Mouse (Mus musculus) neural tube, embryonic 11.5 days (tissue): ENCODE measurements around the gene Hoxb9. TPM values are rescaled to one million over a fixed set of nuclear protein-coding genes. Genes with fewer than 3 reads are reported as not detected.

Source experiments
- ATAC-seq: fragments of 200-750 bp; cut with Nextera tagmentation; 2 replicates; pipeline ENCODE4 v1.8.0; 2017; ENCODE audit warnings: moderate number of reproducible peaks, mild to moderate bottlenecking, moderate TSS enrichment, moderate library complexity; ENCODE audit not compliant: insufficient read depth, low FRiP score, low TSS enrichment
- DNase-seq: peaks from one replicate; pipeline ENCODE4 v3.0.0-alpha.2; 2015; ENCODE audit warnings: low spot score
- H3K27ac ChIP-seq: fragments of 300-500 bp; sonication (generic); 2 replicates; pipeline ENCODE4 v1.5.1; 2014; ENCODE audit warnings: low read depth, mild to moderate bottlenecking, low read length
- H3K27me3 ChIP-seq: fragments of 300-500 bp; sonication (generic); 2 replicates; pipeline ENCODE4 v1.6.1; 2014; ENCODE audit warnings: mild to moderate bottlenecking, low read length, mixed read lengths; ENCODE audit not compliant: control insufficient read depth, insufficient read depth
- H3K36me3 ChIP-seq: fragments of 300-500 bp; sonication (generic); 2 replicates; pipeline ENCODE4 v1.6.1; 2014; ENCODE audit warnings: mild to moderate bottlenecking, low read length, moderate library complexity, mixed read lengths; ENCODE audit not compliant: control insufficient read depth, insufficient read depth
- H3K4me1 ChIP-seq: fragments of 300-500 bp; sonication (generic); 2 replicates; pipeline ENCODE4 v1.6.1; 2014; ENCODE audit warnings: low read length, mixed read lengths; ENCODE audit not compliant: control insufficient read depth, insufficient read depth
- H3K4me2 ChIP-seq: fragments of 300-500 bp; sonication (generic); 2 replicates; pipeline ENCODE4 v1.6.1; 2014; ENCODE audit warnings: low read depth, mild to moderate bottlenecking, moderate library complexity
- H3K4me3 ChIP-seq: fragments of 300-500 bp; sonication (generic); 2 replicates; pipeline ENCODE4 v1.5.1; 2014; ENCODE audit warnings: low read depth, low read length
- H3K9ac ChIP-seq: fragments of 300-500 bp; sonication (generic); 2 replicates; pipeline ENCODE4 v1.6.1; 2014; ENCODE audit warnings: mild to moderate bottlenecking, low read length
- H3K9me3 ChIP-seq: fragments of 300-500 bp; sonication (generic); 2 replicates; pipeline ENCODE4 v1.6.1; 2016; ENCODE audit warnings: low read length; ENCODE audit not compliant: control insufficient read depth
- WGBS: fragments of 180-500 bp; shearing (Covaris S2); extraction: QIAGEN DNeasy Blood & Tissue Kit; methylation state at CpG from one replicate; pipeline ENCODE4 v1.1.7; 2014; 5-methylcytosine and 5-hydroxymethylcytosine counted together
- polyA plus RNA-seq: library from polyadenylated mRNA; unstranded; fragments of >200 nt; fragmentation: Nextera tagmentation; extraction: Ambion mirVana; gene quantifications from 2 replicates; pipeline ENCODE4 v1.2.1, GENCODE M21; 2014

Hoxb9 gene
- polyA plus RNA-seq, 1 experiment from 2014 or later: 67.9 TPM

DNA sequence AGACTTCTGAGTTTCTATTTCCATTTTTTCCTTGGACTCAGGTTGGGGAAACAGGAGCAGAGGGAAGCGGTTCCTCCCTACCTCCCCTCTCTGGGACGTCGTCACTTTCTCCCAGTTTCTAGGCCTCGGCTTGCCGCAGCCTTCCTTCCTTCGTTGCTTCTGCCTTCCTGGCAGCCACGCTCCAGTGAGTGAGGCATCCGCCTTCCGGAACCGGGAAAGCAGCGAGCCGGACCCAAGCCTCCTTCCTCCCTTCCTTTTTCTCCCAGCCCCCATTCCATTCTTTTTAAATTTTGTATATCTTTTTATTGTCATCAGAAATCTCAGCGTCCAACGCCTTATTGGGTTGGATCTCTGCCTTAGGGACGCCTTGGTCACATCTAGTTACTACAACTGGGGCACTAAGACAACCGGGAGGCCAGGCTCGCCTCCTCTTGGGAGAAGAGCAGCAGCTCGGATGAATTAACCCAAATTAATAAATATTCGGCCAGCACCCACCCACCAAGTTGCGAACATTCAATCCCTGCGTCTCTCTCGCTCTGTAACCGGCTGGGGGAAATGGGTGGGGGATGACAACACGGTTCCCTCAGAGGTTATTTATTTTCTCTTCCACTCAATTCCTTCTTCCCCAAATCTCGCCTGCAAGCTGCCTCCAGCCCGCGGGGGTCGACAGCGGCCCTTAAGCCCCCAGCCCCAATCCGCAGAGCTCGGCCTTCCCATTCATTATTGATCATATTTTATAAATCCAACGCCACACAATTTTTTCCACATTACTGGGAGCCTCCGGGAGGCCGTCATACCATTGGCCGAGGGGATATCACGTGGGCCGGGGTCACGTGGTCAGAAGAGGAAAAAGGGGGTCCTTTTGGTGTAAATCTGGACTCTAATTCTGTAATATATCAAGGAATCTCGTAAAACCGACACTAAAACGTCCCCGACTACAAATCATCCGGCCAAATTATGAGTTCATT lies 14.8 kb downstream of the Hoxb9 start, which contains the start of gene Hoxb7:
Hoxb7 (plus strand) TSS at position 853 of the 968 bp plus-strand sequence.
- peak within 1 kb of the TSS; percentile 100 for H3K9ac ChIP-seq
- peaks cover 20% of the 10 kb centered on the region for H3K4me1 ChIP-seq
- H3K9me3 ChIP-seq: no peaks in the 10 kb centered on the region
- H3K27me3 ChIP-seq: 0 out of 2 replicates have a peak, but pooled peaks cover 3% of the 10 kb centered on the region
- peak; percentile 81 for DNase-seq
- H3K4me2 ChIP-seq: peak within 1 kb of the TSS; percentile 100
- H3K4me3 ChIP-seq: peak within 1 kb of the TSS; percentile 96
- H3K27ac ChIP-seq: peak within 1 kb of the TSS; percentile 100
- WGBS: under 1% methylated on average over 43 of the region's 43 CpGs
- ATAC-seq: peak; percentile 29; the same call in 1 of the 2 replicates
- H3K36me3 ChIP-seq: no peaks in the 10 kb centered on the region

DNA sequence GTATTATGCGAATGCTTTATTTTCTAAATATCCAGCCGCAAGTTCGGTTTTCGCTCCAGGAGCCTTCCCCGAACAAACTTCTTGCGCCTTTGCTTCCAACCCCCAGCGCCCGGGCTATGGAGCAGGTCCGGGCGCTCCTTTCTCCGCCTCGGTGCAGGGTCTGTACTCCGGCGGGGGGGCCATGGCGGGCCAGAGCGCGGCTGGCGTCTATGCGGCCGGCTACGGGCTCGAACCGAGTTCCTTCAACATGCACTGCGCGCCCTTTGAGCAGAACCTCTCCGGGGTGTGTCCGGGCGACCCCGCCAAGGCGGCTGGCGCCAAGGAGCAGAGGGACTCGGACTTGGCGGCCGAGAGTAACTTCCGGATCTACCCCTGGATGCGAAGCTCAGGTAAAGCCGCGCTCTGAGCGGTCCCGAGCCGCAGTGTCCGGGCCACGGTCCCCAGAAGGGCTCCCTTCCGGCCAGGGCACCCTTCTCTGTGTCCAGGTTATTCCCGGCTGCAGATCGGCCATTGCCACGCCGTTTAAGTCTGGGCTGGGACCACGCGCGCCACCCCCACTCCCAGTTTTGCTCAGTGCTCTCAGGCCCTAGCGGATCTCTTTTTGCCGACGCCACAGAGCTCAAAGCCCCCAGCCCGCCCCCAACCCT lies 15.6 kb downstream of the Hoxb9 start:
- Histone ChIP-seq H3K9ac (peak overlapping the region; percentile 100), H3K27ac (peak overlapping the region; percentile 100), H3K36me3 (no peaks in the 10 kb centered on the region), H3K27me3 (no peaks in the 10 kb centered on the region), H3K4me2 (peak overlapping the region; percentile 100), H3K9me3 (no peaks in the 10 kb centered on the region), H3K4me3 (peak overlapping the region; percentile 96), H3K4me1 (peaks cover 18% of the 10 kb centered on the region)
- no peak for DNase-seq
- under 1% methylated on average over 55 of the region's 55 CpGs for WGBS
- peak; percentile 29 for ATAC-seq

DNA sequence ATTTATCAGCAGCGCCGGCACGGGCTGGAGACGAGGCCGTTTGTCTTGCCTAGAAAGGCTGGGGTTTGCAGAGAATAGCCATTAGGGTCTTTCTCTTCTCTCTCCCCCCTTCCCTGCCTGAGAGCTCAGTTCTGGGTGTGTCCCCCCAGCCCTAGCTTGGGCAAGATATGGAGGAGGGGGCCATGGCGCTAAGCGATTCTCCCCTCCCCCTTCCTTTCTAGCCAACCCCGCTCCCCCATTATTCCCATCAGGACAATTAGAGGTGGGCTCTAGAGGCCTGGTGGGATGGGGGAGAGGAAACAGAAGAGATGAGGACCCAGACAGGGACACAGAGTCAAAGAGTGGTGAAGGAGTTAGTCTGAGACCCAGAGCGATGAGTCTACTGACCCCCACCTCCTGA lies 16.2 kb downstream of the Hoxb9 start:
- Histone ChIP-seq H3K36me3 (no peaks in the 10 kb centered on the region), H3K9ac (peak overlapping the region; percentile 100), H3K27ac (peak overlapping the region; percentile 100), H3K9me3 (no peaks in the 10 kb centered on the region), H3K27me3 (no peaks in the 10 kb centered on the region), H3K4me1 (peaks cover 18% of the 10 kb centered on the region), H3K4me2 (peak overlapping the region; percentile 100), H3K4me3 (peak overlapping the region; percentile 96)
- under 1% methylated on average over 9 of the region's 9 CpGs for WGBS
- DNase-seq: no peak
- peak; percentile 22 for ATAC-seq

DNA sequence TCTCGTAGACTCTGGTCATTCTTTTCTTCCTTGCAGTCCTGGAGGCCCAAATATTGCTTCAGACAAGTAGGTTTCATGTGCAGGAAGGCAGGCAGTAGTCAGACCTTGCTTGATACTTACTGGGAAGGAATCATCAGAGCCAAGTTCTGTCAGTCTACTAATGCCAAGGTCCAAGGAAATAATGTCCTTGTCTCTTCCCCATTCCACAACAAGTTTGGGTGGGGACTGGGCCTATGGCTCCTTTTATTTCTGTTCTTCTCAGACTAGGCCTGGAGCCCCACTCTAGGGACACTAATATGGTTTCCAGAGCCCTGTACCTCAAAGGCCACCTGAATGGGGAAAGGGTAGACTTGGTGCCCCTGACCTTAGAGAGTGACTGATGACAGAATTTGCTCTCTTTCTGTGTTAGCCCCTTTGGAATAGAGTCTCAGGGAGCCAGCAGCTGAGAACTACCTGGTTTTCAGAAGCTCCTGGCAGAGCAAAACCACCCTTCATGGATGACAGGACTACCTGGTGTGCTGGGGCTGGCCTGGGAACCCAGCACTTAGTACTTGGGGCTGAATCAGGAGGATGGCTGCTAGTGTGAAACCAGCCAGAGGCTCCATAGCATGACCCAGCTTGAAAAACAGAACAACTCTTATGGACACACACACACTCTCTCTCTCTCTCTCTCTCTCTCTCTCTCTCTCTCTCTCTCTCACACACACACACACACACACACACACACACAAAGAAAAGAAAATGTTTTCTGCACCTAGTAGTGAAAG lies 17.4 kb downstream of the Hoxb9 start:
- Histone ChIP-seq H3K4me3 (peak overlapping the region; percentile 96), H3K4me2 (peak overlapping the region; percentile 100), H3K27me3 (no peaks in the 10 kb centered on the region), H3K36me3 (no peaks in the 10 kb centered on the region), H3K4me1 (peaks cover 18% of the 10 kb centered on the region), H3K9ac (peak overlapping the region; percentile 100), H3K9me3 (no peaks in the 10 kb centered on the region), H3K27ac (peak overlapping the region; percentile 100)
- WGBS: 13% methylated on average over 1 of the region's 1 CpGs
- DNase-seq (no peak), ATAC-seq (no peak)

DNA sequence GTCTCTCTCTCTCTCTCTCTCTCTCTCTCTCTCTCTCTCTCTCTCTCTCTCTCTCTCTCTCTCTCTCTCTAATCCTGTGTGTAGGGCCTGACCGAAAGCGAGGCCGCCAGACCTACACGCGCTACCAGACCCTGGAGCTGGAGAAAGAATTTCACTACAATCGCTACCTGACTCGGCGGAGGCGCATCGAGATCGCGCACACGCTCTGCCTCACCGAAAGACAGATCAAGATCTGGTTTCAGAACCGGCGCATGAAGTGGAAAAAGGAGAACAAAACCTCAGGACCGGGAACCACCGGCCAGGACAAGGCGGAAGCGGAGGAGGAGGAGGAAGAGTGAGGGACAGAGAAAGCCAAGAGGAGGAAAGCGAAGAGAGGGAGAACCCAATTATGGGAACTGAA lies 18.0 kb downstream of the Hoxb9 start:
- WGBS: 9% methylated on average over 21 of the region's 21 CpGs
- Histone ChIP-seq H3K27ac (peak overlapping the region; percentile 100), H3K4me1 (peaks cover 18% of the 10 kb centered on the region)

DNA sequence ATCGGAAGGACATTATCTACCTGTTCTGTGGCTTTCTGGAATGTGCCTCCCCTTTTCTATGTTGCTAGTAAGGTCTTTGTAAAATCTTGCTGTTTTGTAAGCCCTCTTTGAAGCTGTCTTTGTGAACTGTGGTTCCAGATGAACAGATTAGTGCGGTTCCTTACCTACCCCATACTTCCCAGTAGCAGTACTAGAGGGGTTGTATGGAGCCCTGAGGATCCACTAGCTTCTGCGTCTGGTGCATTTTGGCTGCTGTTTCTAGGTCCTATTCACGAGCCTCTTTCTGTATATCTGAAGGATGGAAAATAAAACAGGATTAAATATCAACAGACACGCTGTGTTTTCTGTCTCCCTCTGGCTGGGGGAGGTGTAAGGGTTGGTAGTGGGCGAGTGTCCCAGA lies 18.6 kb downstream of the Hoxb9 start:
- peak overlapping the region; percentile 100 for H3K9ac ChIP-seq
- peak overlapping the region; percentile 96 for H3K4me3 ChIP-seq

More for the DNA sequence above, 18.0 kb downstream of the Hoxb9 start:
- Histone ChIP-seq H3K36me3 (no peaks in the 10 kb centered on the region), H3K4me2 (peak overlapping the region; percentile 100), H3K27me3 (no peaks in the 10 kb centered on the region), H3K9ac (peak overlapping the region; percentile 100), H3K4me3 (peak overlapping the region; percentile 96), H3K9me3 (no peaks in the 10 kb centered on the region)
- ATAC-seq: no peak
- no peak for DNase-seq

DNA sequence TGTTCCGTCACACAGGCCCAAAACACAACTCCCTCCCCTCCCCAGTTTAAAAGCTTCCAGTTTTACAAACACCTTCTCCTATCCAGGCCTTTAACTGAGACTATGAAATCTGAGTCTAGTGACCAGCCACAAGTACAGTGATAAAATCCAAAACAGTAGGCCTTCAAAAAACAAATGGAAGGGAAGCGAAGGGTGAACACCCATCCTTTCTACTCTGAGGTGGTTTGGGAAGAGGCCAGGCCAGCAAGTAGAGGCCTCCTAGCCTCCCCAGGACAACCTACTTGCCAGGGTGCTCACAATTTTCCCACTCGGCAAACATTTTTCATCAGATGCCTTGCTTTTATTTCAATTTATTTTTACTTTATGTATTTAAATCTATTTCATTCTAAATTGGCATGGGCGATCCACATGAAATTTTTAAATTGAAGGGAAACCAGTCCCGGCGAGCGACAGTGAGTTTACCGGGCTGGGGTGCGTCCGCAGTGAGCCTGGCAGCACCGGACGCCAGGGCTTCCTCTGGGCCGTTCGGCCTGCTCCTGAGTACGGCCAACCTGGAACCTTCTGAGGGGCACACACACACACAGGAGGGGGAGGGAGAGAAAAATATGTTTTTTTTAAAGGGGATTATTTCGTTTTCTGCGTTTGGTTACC lies 19.6 kb downstream of the Hoxb9 start:
- no peaks in the 10 kb centered on the region for H3K27me3 ChIP-seq
- 8% methylated on average over 17 of the region's 17 CpGs for WGBS

More for the DNA sequence above, 18.6 kb downstream of the Hoxb9 start:
- WGBS: 21% methylated on average over 6 of the region's 6 CpGs
- H3K9me3 ChIP-seq: no peaks in the 10 kb centered on the region
- ATAC-seq: no peak
- peaks cover 18% of the 10 kb centered on the region for H3K4me1 ChIP-seq
- peak overlapping the region; percentile 100 for H3K4me2 ChIP-seq
- H3K36me3 ChIP-seq: no peaks in the 10 kb centered on the region
- no peaks in the 10 kb centered on the region for H3K27me3 ChIP-seq
- DNase-seq: no peak
- H3K27ac ChIP-seq: peak overlapping the region; percentile 100

More for the DNA sequence above, 19.6 kb downstream of the Hoxb9 start:
- Histone ChIP-seq H3K4me3 (peak overlapping the region; percentile 96), H3K4me1 (peaks cover 18% of the 10 kb centered on the region), H3K27ac (peak overlapping the region; percentile 100), H3K9ac (peak overlapping the region; percentile 100), H3K4me2 (peak overlapping the region; percentile 100), H3K9me3 (no peaks in the 10 kb centered on the region), H3K36me3 (no peaks in the 10 kb centered on the region)
- DNase-seq (no peak), ATAC-seq (no peak)
